Mouse (Mus musculus): ENCODE results near the gene H2-M5.

The H2-M5 gene

GRCm38 (mm10) chr17:36947051-36947819 is 42.1 kb downstream of the H2-M5 start:
- DNase-seq, result peak; percentile 82

GRCm38 (mm10) chr17:36944121-36944775 is 45.1 kb downstream of the H2-M5 start:
- DNase-seq, result peak; percentile 39

- DNase-seq, result no peak
Measured at GRCm38 (mm10) chr17:36943691-36944090, 45.6 kb downstream of the H2-M5 start.

- DNase-seq, result peak; percentile 25
Measured at GRCm38 (mm10) chr17:36942791-36943471, 46.4 kb downstream of the H2-M5 start, which contains the start of gene Rnf39. TSS of gene Rnf39 (plus strand) at chr17:36942918.

GRCm38 (mm10) chr17:36942391-36942790 is 46.9 kb downstream of the H2-M5 start:
- DNase-seq, result no peak

GRCm38 (mm10) chr17:36938056-36938455 is 51.3 kb downstream of the H2-M5 start:
- DNase-seq, result no peak
